Mouse (Mus musculus): ENCODE results near the gene Map4k3.
"Not testable (repeated sequence)": the region's sequence is repeated elsewhere in the genome, so short reads cannot be mapped to it uniquely, and the experiment has no call there.

The Map4k3 gene

GRCm38 (mm10) chr17:80624979-80625378, 103.3 kb downstream of the Map4k3 start:
- no peak for DNase-seq

GRCm38 (mm10) chr17:80621691-80622090, 106.6 kb downstream of the Map4k3 start:
- DNase-seq = no peak

DNA sequence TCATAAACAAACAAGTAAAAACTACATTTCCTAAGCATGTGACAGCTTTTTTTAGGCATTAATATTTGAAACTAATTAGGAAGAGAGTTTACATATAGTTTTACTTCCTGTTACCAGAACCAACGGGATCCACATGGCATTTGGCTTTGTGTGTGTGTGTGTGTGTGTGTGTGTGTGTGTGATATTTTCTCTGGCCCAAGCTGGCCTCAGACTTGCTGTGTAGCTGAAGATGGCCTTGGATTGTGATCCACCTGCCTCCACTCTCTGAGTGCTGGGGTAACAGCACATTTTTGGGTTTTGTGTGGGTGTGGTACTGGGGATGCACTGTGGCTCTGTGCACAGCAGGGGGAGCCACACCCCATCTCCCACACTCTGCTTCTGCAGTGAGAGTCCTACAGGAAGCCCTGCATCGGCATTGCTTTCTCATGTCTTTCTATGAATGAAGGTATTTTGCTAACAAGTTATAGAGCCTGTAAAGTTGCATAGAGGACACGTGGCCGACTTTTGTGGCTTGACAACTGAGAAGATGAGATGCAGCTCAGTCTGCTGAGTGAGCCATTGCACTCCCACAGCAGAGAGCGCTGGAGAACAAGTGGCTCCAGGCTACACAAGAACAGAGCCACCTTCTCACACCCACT, 107.4 kb downstream of the Map4k3 start:
- DNase-seq = peak; percentile 69

GRCm38 (mm10) chr17:80619556-80619955, 108.7 kb downstream of the Map4k3 start:
- peak; percentile 35 for DNase-seq

- no peak for DNase-seq
Measured at GRCm38 (mm10) chr17:80618890-80619289, 109.4 kb downstream of the Map4k3 start.

- no peak for DNase-seq
Measured at GRCm38 (mm10) chr17:80603806-80604205, 124.5 kb downstream of the Map4k3 start.

GRCm38 (mm10) chr17:80603079-80603625, 125.1 kb downstream of the Map4k3 start:
- DNase-seq = peak; percentile 27

GRCm38 (mm10) chr17:80601371-80601770, 126.9 kb downstream of the Map4k3 start:
- DNase-seq = peak; percentile 54

- no peak for DNase-seq
Measured at GRCm38 (mm10) chr17:80583051-80583450, 145.2 kb downstream of the Map4k3 start.

DNA sequence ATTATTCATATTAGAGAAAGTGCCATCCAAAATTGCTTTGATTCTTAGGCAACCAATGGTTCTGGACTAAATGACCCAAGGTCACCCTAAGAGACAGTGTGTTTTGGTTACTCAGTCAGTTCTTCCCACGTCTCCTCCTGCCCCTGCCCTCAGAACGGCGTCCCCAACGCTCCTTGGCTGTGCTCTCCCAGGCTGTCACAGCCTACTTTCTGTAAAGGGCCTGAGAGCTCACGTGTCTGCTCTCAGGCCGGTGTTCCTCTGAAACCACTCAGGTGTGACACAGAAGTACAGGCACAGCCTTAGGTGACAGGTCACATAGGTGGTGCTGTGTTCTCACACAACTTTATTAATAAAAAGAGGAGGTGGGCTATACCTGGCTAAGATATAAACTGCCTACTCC, 148.4 kb downstream of the Map4k3 start:
- no peak for DNase-seq

DNA sequence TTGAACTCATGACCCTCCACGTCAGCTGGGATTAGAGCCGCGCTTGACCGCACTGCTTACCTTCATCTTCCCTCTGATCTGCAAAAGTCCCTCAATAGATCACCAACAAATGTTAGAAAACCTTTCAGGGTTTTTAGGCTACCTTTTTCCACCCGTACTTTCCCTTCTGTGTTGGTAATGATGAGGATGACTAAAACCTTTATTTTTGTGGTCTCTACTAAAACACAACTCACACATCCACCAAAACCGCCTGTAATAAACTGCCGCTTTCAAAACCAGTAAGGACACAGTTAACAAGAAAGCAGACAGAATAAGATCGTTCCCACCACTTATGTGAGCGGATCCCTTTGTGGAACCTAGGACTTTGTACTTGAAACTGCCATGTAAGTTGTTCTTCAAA, 149.2 kb downstream of the Map4k3 start:
- no peak for DNase-seq

GRCm38 (mm10) chr17:80578041-80578440, 150.2 kb downstream of the Map4k3 start:
- no peak for DNase-seq

GRCm38 (mm10) chr17:80577639-80578038, 150.6 kb downstream of the Map4k3 start, which contains the start of gene Cdkl4:
Cdkl4 (minus strand) TSS chr17:80577813.
- no peak for DNase-seq

DNA sequence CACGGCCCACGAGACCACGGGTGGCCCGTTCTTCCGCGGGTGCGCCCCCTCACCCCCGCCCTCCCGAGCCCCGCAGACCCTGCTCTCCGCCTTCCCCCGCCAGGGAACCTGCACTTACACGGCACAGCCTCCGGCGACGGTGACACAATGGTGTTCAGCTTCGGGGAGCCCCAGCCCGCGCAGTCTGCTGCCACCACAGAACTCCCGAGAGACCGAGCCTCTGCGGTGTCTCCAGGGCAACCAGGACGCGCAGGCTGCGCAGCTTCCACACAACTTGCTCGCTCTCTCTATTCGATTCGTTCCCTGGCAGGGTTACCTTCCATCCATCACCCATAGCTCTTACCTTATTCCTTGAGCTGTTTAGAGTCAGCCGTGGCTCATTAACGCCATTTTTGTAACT, 151.1 kb downstream of the Map4k3 start:
- no peak for DNase-seq

DNA sequence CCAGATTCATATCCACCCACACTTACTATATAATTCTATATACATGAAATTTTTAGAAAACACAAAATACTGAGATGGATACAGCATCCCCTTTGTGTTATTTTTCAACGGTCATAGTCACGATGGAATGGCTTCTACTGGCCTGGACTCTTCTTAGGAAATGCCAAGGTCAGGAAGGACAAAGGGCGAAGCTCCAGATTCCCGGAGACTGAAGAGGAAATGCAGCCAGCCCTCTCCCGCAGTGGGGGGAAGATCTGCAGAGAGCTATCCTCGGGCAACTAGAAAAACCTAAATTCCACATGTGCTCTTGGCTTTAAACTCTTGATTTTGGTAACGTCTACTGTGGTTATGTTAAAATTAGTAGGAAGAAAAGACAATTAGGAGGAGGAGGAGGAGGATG, 153.3 kb downstream of the Map4k3 start:
- DNase-seq = no peak

GRCm38 (mm10) chr17:80574471-80574965, 153.8 kb downstream of the Map4k3 start:
- no peak for DNase-seq

DNA sequence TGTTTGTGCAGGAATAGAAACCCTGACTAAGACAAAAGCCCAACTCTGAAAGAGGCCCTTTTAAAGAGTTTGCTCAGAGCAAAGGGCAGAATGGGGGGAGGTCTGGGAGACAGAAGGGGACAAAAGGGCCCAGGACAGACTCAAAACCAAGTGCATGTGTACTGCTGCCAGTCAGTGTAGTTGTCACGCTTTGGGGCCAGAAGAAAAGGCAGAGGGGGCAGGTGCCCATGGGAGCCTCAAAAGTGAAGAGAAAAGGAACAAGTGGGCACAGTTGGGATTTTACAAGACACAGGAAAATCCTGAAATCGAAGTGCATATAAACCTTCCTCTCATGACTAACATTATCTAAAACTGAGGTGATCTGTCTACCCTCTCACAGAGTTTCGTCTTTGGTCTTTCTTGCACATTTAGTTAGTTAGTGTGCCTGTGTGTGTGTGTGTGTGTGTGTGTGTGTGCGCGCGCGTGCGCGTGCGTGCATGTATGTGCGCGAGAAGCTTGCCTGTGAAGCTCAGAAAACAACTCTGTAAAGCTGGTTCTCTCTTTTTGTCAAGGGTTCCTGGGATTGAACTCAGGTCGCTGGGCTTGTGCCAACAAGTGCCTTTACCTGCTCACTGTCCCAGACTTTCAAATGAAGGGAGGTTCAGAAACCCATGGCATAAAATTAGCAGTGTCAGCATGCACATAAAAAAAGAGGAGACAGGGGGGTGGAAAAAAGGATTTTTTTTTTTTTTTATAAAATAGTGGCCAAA, 155.9 kb downstream of the Map4k3 start:
- DNase-seq = no peak

DNA sequence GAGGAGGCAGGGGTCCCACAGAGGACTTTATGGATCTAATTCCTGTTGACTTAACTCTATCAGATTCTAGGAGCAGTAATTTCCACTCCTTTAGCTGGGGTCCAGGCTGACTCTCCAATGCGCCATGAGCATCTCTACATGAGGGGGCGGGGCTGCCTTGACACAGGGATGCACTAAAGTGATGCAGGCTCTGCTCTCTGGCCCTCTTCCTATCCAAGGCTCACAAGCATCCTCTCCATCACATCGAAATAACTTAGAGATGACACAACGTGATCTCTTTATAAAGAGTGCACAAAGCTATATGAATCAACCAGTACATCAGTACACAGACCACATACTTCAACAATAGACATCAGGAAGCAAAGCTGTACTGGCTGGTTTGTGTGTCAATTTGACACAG, 156.8 kb downstream of the Map4k3 start:
- DNase-seq = no peak

GRCm38 (mm10) chr17:80569718-80570117, 158.6 kb downstream of the Map4k3 start:
- not testable (repeated sequence) for DNase-seq

GRCm38 (mm10) chr17:80568842-80569601, 159.3 kb downstream of the Map4k3 start:
- no peak for DNase-seq

- DNase-seq = no peak
Measured at GRCm38 (mm10) chr17:80568441-80568840, 159.8 kb downstream of the Map4k3 start.

GRCm38 (mm10) chr17:80564611-80564924, 163.7 kb downstream of the Map4k3 start:
- no peak for DNase-seq
